Mouse (Mus musculus) C2C12 (cell line): ENCODE measurements around the gene Snph. TPM values are rescaled to one million over a fixed set of nuclear protein-coding genes. Genes with fewer than 3 reads are reported as not detected.

ENCODE experiments used
- H3K27me3 ChIP-seq: one replicate; pipeline ENCODE4 v1.6.1; 2011; ENCODE audit not compliant: control insufficient read depth, insufficient read depth, insufficient read length
- H3K36me3 ChIP-seq: one replicate; pipeline ENCODE4 v1.6.1; 2011; ENCODE audit not compliant: control insufficient read depth, insufficient read depth
- H3K4me3 ChIP-seq: one replicate; pipeline ENCODE4 v1.5.1; 2011; ENCODE audit warnings: mild to moderate bottlenecking, control low read depth; ENCODE audit not compliant: poor library complexity, insufficient read depth, severe bottlenecking
- H3K79me2 ChIP-seq: one replicate; pipeline ENCODE4 v1.6.1; 2011; ENCODE audit not compliant: control insufficient read depth, insufficient read depth
- H3K79me3 ChIP-seq: one replicate; pipeline ENCODE4 v1.6.1; 2011; ENCODE audit warnings: low read depth, control low read depth
- H3ac ChIP-seq: one replicate; pipeline ENCODE3; 2011; ENCODE audit warnings: low read depth; ENCODE audit not compliant: control insufficient read depth, insufficient read length
- MAX ChIP-seq: IDR thresholded peaks from one replicate; pipeline ENCODE4 v1.6.1; 2011; ENCODE audit warnings: mild to moderate bottlenecking, control low read depth
- MYOD1 ChIP-seq: IDR thresholded peaks from one replicate; pipeline ENCODE4 v1.6.1; 2011; ENCODE audit warnings: low read depth; ENCODE audit not compliant: control insufficient read depth, insufficient read length
- MYOG ChIP-seq: IDR thresholded peaks from one replicate; pipeline ENCODE4 v1.6.1; 2011; ENCODE audit not compliant: control insufficient read depth, insufficient read length; ENCODE audit errors: extremely low read depth
- USF1 ChIP-seq: IDR thresholded peaks from one replicate; pipeline ENCODE4 v1.6.1; 2011; ENCODE audit warnings: low read depth, mild to moderate bottlenecking, control low read depth, moderate library complexity
- polyA plus RNA-seq: library from polyadenylated mRNA; unstranded; fragments of >200 nt; fragmentation: generic; extraction: Trizol; gene quantifications from one replicate; pipeline ENCODE4 v1.2.1, GENCODE M21; 2012; ENCODE audit warnings: missing spikeins

Snph gene
- polyA plus RNA-seq, 1 experiment = not detected

GRCm38 (mm10) chr2:151542323-151543062, 89.9 kb downstream of the Snph start, which contains the start of gene Fkbp1a:
Gene Fkbp1a, plus strand, starts transcription at chr2:151542483.
- peaks cover 50% of the 10 kb centered on the region for H3K79me2 ChIP-seq
- TF ChIP-seq MYOD1 = peak; percentile 23
- TF ChIP-seq MAX = peak; percentile 79
- no peak for TF ChIP-seq MYOG
- TF ChIP-seq USF1 = no peak
- peak within 1 kb of the TSS; percentile 81 for H3K4me3 ChIP-seq
- H3K36me3 ChIP-seq = peaks cover 39% of the 10 kb centered on the region
- peak within 1 kb of the TSS; percentile 94 for H3ac ChIP-seq
- peaks cover 47% of the 10 kb centered on the region for H3K79me3 ChIP-seq
- H3K27me3 ChIP-seq = no peaks in the 10 kb centered on the region

Other genes starting within 250 kb of the Snph start
- gene 4921509C19Rik, start 156.4 kb downstream of the Snph start, polyA plus RNA-seq = not detected
- gene Nsfl1c, start 138.4 kb downstream of the Snph start, polyA plus RNA-seq = 141 TPM
- 595 TPM for gene Fkbp1a, start 90.1 kb downstream of the Snph start, polyA plus RNA-seq
- gene Sdcbp2, start 60.0 kb downstream of the Snph start, polyA plus RNA-seq = 0.30 TPM
- not detected for gene Rad21l, start 35.9 kb upstream of the Snph start, polyA plus RNA-seq
- gene Tmem74b, start 69.4 kb upstream of the Snph start, polyA plus RNA-seq = 0.02 TPM
- 27.9 TPM for gene Psmf1, start 111.6 kb upstream of the Snph start, polyA plus RNA-seq
- gene Rspo4, start 210.3 kb upstream of the Snph start, polyA plus RNA-seq = not detected